Mouse (Mus musculus) CD4-positive, CD25-positive, alpha-beta regulatory T cell, adult 4 months (primary cell): ENCODE data around the gene Adamts14. TPM values are rescaled to one million over a fixed set of nuclear protein-coding genes. Genes with fewer than 3 reads are reported as not detected.

Experiments
- ATAC-seq: one replicate; pipeline ENCODE4 v1.8.0; 2017
- polyA plus RNA-seq, 2 experiments: library from polyadenylated mRNA; unstranded; fragments of 100-300 nt; shearing (Covaris generic); gene quantifications; one replicate each; pipeline ENCODE4 v1.2.1; 2017

Adamts14 gene
- polyA plus RNA-seq, 2 experiments from 2014 or later = 0.11 TPM; not detected in 1

DNA sequence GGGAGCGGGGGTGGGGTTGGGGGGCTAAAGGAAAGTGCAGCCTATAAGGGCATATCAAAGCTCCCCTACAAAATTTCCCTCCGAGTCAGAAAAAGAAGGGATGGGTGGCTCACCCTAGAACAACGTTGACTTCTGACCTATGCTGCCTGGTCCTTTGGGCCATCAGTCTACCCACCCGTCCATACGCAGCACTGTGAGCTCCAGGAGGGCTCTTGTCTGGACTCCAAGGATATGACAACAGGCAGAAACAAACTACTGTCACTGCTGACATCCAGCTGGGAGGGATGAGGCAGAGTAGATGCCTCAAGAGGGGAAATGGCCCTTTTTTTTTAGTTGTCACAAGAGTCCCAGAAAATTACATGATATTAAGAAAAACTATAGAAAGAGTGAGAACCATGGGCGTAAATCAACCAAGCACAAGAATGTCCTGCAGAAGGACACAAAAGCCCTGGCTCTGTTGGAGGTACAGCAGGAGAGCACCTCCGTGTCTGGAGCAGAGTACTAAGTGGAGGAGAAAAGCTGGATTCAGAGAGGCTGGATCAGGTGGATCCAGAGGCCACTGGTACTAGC is 96.9 kb downstream of the Adamts14 start:
- ATAC-seq = no peak

DNA sequence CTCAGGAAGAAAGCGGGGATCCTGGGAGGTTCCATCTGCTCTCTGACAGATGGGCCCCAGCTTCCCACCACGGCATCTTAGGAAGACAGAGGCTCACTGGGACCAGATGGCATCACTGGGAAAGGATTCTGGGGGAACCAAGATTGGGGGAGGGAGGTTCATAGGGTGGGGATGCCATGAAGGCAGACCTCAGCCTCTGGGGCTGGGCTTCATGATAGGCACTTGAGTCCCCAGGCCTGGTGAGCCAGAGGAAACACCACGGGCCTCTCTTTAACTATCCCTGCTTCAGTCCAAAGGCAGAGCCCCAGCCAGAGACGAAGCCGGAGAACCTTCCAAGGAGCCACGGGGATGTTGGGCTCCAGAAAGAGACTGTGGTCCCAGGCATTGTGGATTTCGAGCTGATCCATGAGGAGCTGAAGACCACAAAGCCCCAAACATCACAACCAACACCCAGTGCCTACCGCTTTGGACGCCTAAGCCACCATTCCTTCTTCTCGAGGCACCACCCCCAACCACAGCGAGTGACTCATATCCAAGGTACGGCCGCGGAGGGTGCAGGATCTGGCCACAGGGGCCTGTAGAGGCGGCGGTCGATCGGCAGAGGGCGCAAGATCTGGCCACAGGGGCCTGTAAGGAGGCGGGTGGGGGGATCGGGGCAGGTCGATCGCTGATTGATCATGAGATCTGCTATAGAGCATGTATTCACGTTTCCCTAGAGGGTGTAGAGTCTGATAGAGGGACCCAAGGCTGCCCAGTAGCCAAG is 97.6 kb downstream of the Adamts14 start:
- no peak for ATAC-seq

DNA sequence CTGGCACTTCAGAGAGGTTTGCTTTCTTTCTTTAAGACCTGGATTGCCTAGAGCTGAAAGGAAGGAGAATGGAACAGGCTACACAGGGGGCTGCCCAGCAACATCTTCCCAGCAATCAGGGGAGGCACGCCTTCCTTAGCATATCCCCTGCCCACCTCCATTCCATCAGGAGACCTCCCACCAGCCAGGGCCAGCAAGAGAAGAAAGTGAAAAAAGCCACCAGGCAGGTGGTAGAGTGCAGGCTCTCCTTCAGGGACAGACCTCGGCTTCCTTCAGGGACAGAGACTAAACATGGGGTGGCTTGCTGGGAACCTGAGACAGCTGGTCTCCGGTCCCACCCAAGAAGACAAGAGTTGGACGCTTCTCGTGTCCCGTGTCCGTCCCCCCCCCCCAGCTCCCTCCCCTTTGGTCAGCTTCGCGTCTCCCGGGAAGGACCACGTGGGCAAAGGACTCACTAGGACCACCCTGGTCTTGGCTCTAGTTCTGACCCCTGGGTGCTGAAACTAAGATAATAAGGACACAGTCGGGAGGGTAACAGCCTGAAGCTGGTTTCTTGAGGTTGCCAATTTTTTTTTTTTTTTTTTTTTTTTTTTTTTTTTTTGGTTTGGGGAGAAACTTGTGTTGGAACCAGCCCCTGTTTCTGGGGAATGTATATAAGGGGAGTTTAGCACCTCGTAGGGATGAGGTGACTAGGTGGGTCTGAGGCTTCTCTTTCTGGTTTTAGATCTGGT is 98.4 kb downstream of the Adamts14 start:
- no peak for ATAC-seq

DNA sequence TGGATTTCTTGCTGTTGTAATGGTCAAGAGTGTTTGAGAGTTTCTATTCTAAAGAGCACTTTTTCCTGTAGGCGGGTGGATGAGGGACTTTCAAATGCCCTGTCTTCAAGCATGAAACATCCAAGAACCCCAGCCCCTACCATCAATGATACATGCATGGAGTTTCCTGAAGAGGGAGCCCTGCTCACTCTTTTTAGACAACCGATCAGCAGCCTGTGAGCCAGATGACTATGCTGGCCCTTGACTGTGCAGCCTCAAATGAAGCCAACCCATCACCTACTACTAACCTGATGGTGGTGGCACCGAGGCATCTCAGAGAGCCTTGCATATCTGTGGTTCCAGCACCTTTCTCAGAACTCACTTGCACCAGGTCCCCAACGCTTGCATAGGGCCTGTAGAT is 100.7 kb downstream of the Adamts14 start:
- ATAC-seq = no peak

DNA sequence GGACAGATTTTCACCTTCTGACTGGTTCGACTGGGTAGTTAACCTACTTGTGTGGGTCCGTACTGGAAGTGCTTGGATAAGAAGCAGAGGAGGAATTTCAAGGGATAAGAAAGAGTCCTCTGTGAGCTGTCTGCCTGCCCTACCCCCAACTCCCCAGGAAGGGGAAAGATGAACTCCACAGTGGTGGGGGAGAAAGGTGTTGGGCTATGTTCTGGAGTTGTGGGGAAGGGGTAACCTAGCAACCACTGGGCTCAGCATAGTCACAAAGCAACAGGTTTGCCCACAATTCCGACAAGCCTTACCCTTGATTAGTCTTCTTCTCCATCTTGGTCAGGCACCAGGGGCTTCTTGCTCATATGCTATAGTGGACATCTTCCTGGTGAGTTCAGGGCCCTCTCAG is 101.6 kb downstream of the Adamts14 start, which contains the start of gene Tbata:
TSS of gene Tbata (plus strand) at position 301 of the 400 bp plus-strand sequence.
- ATAC-seq = no peak

DNA sequence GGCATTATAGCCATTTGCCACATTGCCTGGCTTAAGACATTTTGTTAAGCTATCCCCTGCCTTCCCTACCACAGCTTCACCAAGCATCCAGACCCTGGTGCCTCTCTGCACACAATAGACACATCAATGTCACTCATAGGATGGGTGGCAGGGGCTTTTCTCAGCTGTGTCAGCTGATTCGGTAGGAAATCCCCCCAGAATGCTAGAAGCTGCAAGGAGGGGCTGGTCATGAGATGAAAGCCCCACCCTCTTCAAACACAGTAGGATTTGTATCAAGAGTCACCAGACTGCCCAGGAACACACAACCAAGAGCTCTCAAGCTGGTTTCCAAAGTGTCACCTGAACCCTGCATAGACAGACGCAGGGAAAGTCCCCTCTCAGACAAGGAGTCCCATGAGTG is 104.8 kb downstream of the Adamts14 start:
- ATAC-seq = no peak

DNA sequence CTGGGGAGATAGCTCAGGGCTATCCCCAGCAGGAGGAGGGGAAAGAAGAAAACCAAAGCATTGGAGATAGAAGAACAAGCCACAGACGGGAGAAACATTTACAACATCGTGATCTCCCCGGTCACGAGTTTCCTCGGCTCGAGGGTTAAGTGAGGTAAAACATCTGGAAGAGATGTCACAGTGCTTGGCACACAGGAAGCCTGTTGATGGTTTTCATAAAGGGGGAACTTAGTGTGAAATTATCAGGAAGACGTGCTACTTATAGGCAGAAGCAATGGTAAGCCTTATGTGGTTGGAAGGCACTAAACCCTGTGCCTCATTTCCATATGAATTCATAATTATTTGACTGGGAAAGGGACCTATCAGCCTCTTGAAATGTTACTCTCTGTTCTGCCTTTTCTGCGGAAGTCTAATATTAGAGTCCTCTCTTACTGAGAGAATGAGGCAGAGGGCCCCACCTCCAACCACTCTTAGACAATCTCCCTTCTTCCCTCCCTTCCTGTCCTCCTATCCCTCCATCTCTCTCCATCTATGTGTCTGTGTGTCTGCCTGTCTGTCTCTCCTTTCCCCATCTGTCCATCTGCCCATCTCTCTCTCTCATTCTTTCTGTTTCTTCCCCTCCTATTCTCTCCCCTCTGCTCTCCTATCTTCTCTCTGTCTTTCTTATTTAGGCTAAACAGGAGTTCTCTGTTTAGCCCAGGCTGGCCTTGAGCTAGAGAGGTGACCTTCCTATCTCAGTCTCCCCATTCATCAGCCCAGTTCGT is 105.7 kb downstream of the Adamts14 start:
- ATAC-seq = no peak

DNA sequence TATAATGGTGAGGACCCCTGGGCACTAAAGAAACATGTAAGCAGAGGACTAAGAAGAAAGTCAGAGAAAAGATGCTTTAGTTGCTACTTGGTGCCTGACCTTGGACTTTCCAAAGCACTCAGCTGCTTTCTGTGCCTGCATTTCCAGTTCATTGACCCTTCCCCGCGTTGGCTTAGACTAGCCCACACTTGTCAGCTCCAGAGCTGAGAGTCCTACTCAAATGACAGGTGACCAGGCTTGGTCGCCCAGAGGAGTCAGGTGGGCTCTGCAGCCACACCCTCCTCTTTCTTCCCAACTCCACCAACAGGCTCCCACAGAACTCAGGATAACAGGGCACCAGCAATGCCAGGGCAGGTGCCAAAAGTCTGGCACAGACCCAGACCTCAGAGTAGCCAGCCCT is 110.9 kb downstream of the Adamts14 start:
- ATAC-seq = no peak

DNA sequence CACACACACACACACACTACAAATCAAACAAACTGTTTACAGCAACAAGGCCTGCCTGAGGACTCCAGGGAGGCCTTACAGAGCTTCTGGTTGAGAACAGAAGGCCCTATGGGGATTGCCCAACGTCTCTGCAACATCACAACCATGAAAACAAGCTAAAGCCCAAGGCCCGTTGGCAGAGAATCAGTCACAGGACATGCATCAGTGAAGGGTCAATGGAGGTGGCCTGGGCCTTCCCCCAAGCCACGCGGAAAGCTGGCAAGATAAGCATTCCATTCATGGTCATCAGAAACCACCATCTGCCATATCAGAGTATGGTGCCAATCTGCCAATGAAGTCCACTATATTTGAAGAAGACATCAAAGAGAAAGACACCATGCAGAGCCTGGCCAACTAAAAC is 112.6 kb downstream of the Adamts14 start:
- no peak for ATAC-seq

DNA sequence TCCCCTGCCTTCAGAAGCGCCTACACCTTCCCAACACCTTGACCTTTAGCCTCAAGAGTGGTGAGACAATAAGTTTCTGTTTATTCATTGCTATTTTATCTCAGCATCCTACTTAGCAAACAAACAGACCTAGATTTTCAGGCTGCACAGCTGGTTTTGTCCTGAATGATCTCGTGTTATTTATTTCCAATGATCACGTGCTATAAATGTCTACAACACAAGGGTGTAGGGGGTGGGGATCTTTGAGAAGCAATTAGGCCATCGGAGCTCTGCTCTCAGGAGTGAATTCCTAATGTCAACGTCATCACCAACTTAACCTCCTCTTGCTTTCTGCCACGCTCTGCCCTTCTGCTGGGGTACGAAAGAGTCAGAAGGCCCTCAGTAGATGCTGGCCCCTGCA is 113.1 kb downstream of the Adamts14 start:
- ATAC-seq = no peak

DNA sequence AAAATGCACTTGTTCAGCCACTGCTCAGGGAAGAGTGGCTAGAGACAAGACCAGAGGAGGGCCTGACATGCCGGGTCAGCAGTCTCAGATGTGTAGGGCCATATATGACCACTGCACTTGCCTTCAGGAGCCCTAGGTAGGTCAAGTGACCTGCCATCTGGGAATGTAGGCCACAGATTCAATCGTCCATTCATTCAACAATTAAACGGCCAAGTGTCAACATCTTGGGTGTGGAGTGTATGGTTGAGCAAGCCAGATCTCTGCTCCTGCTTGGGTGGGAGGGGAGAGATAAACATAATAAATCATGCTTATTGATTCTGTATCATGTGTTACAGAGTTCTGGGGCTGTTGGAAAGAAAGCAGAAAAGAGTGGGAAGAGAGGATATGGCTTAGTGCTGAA is 114.6 kb downstream of the Adamts14 start:
- ATAC-seq = no peak

DNA sequence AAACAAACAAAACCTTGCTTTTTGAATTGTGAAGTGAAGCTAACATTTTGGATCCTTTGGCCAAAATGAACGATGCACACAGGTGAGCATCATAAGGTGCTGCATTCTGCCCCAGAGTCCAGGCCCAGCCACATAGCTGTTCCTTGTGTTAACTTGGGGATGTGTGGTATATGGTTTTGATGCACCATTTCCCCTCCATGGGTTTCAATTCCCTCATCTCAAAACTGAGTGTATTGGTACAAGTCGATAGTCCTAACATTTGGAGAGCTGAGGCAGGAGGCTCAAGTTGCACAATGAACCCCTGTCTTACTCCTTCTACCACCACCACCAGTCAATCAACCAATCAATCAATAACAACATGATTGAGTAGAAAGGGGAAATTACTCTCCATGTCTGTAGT is 116.8 kb downstream of the Adamts14 start:
- ATAC-seq = no peak

DNA sequence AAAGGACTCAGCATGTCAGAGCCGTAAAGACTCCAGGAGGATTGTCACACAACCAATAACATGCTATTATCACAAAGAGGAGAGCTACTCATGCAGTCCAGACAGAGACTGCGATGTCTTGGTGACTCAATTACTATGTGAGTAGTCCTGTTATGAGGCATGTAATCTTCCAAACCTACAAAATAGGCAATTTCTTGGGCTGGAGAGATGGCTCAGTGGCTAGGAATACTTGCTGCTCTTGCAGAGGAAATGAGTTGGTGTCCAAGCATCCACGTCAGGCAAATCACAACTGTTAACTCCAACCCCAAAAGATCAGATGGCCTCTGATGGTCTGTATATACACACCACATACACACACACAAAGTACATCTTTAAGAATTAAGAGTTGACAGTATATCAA is 117.6 kb downstream of the Adamts14 start:
- no peak for ATAC-seq

DNA sequence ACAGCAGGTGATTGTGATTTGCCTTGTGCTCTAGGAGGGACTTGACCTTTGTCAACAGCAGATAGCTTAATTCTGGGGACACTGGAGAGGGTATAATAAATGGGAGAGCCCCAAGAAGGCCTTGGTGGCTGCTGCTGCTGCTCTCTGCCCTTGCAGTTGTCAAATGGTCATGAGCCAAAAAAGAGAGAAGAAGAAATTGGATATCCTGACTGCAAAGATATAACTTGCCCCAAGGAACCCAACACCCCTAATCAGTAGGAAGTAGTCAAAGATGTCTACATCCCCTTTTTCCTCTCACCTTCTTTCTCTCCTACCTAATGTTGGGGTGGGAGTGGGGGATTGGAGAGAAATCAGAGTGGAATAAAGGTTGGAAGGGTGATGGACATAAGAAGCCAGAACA is 121.1 kb downstream of the Adamts14 start:
- no peak for ATAC-seq

DNA sequence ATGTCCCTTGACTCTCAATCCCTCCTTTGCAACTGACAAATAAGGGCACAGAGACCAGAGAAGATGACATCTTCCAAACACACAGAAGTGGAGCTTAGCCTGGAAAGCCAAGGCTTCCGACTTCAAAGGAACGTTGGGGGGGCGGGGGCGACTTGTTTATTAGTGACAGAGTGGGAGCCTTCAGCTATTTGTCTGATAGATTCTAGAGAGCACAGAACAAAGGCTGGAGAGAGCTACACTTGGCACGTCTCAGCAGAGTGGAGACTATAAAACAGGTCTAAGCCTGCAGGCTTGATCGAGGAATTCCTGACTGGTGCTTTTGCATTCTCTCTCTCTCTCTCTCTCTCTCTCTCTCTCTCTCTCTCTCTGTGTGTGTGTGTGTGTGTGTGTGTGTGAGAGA is 122.6 kb downstream of the Adamts14 start:
- ATAC-seq = no peak

DNA sequence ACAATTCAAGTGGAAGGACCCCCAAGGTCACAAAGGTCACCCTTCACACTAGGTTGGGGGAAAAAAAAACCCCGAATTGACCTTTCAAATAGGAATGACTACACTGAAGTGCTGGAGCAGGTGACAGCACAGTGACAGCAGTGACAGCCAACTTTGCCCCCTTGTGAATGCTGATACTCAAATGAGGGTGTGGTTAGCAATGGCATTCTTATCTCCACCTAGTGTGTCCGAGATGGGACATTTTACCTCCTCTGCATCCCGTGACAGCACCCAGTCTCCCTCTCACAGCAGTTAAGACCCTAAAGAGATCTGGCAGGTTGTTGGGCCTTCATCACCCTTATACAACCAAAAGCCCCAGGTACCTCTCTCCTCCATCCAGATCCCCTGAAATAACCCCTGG is 123.8 kb downstream of the Adamts14 start:
- ATAC-seq = no peak

DNA sequence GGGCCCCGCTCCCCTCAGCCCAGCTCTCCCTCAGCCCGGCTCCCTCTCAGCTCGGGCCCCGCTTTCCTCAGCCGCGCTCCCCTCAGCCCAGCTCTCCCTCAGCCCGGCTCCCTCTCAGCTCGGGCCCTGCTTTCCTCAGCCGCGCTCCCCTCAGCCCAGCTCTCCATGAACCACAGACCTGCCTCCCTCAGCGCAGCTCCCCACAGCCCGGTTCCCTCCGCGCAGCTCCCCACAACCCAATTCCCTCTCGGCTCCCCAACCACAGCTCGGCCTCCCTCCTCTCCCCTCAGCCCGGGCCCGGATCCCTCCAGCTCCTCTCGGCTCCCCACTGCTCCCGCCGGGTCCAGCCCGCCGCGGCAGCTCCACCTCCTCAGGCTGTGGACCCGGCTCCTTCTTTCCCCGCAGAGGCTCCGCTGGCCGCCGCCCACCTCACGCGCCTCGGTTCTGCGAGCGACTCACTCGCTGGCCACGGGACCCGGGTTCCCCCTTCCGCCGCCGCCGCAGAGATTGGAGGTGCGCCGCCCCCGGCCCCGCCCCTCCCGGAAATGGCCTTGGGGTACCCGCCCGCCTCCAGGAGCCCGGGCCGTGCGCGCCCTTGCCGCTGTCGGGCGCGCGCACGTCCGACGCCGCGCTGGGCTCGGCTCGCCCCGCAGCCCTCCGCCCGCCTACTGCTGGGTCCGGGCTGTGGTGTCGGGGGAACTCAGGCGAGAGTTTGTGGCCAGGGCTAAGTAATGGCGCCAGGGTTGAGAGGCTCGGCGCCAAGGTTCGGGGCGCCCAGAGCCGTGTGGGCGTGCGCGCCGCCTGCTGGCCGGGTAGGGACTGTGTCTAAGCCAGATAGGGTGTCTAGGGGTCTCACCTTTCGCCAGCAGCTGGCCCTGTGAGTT is 125.8 kb downstream of the Adamts14 start, which contains the start of gene Sgpl1:
TSS of gene Sgpl1 (minus strand) at position 547 of the 884 bp plus-strand sequence.
- peak; percentile 78 for ATAC-seq
